Mouse (Mus musculus): ENCODE data around the gene Dohh. TPM values are rescaled to one million over a fixed set of nuclear protein-coding genes. Genes with fewer than 3 reads are reported as not detected.
A peak's percentile ranks its signal among the peaks of the same experiment; 100 is the strongest.

The Dohh gene
- total RNA-seq, 2 experiments from 2014 or later, result 41.1 to 44.1 TPM

GRCm38 (mm10) chr10:81356991-81357844 is 27.0 kb upstream of the Dohh start, which contains the start of gene Mfsd12:
Gene Mfsd12, plus strand, starts transcription at chr10:81357491.
- DNase-seq (ENCODE audit: low spot score), result peak; percentile 93

DNA sequence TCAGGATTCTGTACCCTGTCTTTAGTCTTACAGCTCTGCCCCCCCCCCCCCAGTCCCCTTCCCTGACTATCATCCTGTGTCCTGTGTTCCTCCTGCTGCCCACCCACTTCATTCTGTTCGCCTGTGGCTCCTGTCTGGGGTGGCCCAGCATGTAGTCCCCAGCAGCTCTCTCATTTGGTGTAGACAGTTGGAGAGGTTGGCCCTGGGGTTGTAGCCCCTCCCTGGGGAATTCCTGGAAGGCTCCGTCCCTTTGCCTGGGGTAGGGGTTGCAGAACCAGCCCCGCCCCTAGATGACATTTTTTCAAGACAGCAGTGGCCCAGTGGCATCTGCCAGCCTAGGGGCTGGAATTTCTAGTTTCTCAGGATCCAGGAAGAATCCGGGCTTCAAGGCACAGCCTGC is 26.0 kb upstream of the Dohh start:
- DNase-seq (ENCODE audit: low spot score), result no peak

DNA sequence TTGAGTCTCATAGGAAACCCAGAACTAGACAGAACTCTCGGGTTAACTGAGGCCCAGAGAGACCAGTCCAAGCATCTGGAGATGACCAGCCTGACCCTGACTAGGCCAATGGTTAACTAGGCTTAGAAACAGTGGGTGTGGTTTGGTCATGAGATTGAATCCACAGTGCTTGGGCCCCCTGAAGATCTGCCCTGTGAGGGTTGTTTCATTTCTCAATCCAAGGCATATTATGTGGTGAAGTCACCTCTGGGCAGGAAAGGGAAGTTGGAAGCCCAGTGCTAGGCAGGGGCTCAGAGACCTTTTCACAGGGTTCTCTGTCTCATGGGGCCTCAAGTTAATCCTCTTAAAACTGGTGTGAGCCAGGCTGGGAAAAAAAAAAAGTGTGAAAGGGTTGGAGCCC is 25.4 kb upstream of the Dohh start:
- no peak for DNase-seq (ENCODE audit: low spot score)

DNA sequence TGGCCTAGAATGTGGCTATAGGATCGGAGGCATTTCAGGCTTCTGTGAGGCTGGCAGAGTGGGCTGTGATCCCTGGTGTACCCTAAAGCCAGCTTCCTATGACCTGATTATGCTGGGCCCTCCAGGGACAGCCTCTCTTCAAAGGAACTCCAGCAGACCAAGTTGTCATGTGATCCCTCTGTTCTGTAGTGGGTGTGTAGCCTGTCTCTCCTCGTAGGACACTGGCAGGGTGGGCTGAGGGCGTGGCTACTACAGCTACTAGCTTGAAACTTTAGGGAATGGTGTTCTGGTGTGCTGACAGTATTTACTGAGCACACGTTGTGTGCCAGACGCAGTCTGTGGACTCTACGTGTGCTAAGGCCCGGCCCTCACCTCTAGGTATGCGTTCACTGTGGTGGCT is 23.5 kb upstream of the Dohh start:
- no peak for DNase-seq (ENCODE audit: low spot score)

DNA sequence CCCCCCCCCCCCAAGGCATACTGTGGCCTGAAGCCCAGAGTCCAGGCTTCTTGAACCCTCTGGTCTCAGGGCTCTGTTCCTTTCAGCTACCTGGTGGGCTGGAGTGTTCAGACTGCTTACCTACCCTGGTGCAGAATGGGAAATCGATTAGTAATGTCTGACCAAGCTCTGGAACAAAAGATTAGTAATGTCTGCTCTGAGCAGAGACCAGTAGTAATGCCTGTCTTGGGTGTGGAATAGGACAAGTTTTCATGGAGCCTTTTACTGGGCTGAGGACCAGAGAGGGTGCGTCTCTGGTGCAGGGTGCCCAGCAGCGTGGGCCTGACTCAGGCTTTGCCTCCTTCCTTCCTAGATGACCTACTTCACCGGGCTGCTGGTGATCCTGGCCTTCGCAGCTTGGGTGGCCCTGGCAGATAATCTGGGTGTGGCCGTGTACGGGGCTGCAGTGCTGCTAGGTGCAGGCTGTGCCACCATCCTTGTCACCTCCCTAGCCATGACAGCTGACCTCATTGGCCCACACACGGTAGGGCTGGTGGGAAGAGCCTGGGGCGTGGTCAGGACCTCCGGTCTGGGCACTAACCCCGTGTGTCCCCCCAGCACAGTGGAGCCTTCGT is 21.8 kb upstream of the Dohh start:
- no peak for DNase-seq (ENCODE audit: low spot score)

DNA sequence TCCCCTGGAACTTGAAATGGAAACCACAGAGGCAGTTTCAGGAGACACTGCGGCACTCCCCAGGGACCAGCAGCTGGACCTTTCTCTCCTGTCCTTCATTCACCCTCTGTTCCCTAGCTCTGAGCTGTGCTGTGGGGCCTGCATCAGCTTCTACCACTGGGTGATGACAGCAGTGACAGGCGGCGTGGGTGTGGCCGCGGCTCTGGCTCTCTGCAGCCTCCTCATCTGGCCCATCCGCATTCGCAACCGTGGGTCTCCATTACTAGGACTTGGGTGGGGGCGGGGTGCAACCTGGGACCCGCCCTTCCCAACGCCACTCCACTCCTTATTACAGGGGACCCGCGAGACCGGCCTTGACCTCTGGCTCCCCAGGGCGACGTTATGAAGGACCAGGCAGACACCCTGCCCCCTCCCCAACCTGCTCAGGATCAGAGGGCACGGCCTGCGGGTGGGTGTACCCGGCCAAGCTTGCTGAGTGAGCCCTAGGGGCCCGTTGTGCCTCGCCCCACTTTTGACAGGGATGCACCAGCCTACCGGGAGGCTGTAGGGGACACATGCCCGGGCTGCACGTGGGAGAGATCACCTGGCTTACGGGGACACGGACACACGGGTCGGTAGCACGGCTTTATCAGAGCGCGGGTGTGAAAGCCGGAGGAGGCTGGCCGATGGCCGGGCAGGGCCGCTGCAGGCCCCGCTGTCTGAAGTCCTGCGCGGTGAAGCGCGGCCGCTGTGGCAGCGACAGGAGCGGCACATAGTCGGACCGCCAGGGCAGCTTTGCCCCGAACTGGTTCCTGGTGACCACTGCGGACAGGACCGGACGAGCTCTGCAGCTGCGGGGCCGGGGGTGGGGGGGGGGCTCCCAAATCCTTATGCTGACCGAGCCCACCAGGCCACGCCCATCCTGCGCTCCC is 20.5 kb upstream of the Dohh start:
- DNase-seq (ENCODE audit: low spot score), result no peak

GRCm38 (mm10) chr10:81364666-81365065 is 19.6 kb upstream of the Dohh start:
- no peak for DNase-seq (ENCODE audit: low spot score)

GRCm38 (mm10) chr10:81365073-81365472 is 19.2 kb upstream of the Dohh start:
- DNase-seq (ENCODE audit: low spot score), result no peak

GRCm38 (mm10) chr10:81365672-81366476 is 18.4 kb upstream of the Dohh start, which contains the start of gene 4930404N11Rik:
Gene 4930404N11Rik, minus strand, starts transcription at chr10:81365816.
- no peak for DNase-seq (ENCODE audit: low spot score)

GRCm38 (mm10) chr10:81366477-81367206 is 17.6 kb upstream of the Dohh start:
- DNase-seq (ENCODE audit: low spot score), result no peak

- no peak for DNase-seq (ENCODE audit: low spot score)
Observed at GRCm38 (mm10) chr10:81367207-81367495, 17.1 kb upstream of the Dohh start.

DNA sequence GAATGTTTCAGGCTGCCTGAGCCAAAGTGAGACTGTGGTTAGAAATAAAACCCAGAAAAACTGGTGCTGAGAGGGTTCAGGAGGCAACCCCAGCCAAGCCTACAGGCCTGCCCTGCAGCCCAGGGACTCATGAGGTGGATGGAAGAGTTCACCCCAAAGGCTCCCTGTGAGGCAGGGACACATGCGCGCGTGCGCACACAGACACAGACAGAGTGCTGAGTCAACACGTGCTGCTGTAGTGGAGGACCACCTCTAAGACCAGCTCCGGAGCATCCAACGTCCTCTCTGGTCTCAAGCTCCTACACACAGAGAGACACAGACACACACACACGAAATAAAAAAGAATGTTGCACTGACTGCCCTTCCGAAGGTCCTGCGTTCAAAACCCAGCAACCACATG is 8.9 kb upstream of the Dohh start:
- DNase-seq (ENCODE audit: low spot score), result no peak

DNA sequence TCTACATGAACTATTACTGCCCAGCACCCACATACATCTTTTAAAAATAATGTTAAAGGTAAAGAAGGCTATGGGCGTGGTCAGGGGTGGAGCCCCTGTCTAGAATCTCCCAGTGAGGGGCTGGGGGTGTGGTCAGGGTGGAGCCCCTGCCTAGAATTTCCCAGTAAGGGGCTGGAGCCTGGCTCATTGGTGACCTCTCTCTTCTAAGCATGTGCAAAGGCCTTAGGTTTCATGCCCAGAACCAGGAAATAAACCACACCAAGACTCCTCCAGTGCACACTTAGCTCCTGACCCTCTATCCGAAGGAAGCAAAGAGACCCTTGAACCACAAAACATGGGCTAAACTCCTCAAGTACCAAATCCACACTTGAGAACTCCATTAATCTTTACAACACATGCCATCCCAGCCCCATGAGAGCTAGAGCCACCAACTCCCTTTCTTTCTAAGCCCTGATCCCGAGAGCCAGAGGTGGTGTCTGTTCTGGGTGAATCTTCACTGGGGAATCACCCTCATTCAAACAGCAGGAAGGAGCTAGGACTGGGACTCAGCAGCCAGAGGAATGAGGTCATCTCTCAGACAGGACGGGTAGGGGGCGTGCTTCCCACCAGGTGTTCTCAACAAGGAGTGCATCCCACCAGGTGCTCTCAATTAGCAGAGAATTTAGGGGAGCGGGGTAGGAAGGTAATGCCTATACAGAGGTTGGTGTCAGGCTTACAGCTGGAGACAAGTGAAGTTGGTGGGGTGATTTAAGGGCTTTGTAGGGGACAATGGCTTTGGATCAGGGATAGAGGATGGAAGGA is 7.5 kb upstream of the Dohh start:
- DNase-seq (ENCODE audit: low spot score), result no peak

GRCm38 (mm10) chr10:81377362-81377664 is 6.9 kb upstream of the Dohh start:
- no peak for DNase-seq (ENCODE audit: low spot score)

DNA sequence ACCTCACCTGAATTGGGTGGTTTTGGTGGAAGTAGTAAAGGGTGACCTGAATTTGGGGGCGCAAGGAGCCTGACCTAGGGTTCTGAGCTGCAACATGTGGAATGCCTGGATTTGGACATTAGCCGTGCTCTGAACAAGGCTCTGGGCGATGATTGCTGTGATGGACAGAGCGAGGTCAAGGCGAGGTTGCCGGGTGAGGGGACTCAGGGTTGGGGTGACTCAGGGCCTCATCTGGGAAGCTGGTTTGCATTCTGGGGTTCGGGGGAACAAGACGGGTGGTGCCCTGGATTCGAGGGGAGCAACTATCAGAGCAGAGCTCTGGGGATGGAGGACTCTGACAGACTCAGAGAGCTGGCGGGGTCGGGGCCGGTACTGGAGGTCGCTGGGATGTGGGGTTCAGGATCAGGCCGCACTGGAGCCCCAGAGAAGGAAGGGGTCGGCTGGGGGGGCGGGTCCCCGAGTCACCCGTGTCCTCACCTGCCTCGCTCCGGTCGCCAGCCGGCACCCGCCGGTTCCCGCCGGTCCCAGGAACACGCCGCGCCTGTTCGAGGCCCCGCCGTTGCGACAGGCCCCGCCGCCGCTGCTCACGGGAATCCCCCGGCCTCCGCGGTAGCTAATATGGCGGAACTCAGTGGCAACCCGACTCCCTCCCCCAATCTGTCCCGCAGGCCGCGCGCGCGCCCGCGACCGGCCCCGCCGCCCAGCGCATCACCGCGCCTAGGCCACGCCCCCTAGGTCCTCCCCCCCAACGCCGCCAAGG is 6.3 kb upstream of the Dohh start, which contains the start of gene Fzr1:
Gene Fzr1 (minus strand): TSS at position 724 of the 760 bp plus-strand sequence.
- no peak for DNase-seq (ENCODE audit: low spot score)

- peak; percentile 100 for DNase-seq (ENCODE audit: low spot score)
Observed at GRCm38 (mm10) chr10:81378553-81379182, 5.6 kb upstream of the Dohh start.

GRCm38 (mm10) chr10:81379183-81379553 is 5.1 kb upstream of the Dohh start:
- no peak for DNase-seq (ENCODE audit: low spot score)

- DNase-seq (ENCODE audit: low spot score), result no peak
Observed at GRCm38 (mm10) chr10:81379809-81380378, 4.3 kb upstream of the Dohh start.

Data from gastrocnemius, adult 18-20 months (tissue).